Mouse (Mus musculus): ENCODE measurements at regions not wholly inside any gene's neighbourhood (a gene's known extent, or its start where the extent isn't known, plus 50 kb on each side); places are given as distances from the start of the nearest gene placed in this dataset.

GRCm38 (mm10) chr9:86044098-86044497, 201.9 kb downstream of the Tpbg start:
- no peaks in the 10 kb centered on the region for H3K27me3 ChIP-seq (ENCODE audit: control insufficient read depth, insufficient read depth, low read length)
- no peak overlapping the region for H3K4me3 ChIP-seq (ENCODE audit: low read depth, low read length)
- DNase-seq (ENCODE audit: low spot score) (no peak), ATAC-seq (replicated peaks; ENCODE audit: low FRiP score) (no peak)
- H3K4me2 ChIP-seq (ENCODE audit: low read depth, low read length, severe bottlenecking), result no peak overlapping the region
- 51% methylated on average over 4 of the region's 4 CpGs for WGBS
- H3K4me1 ChIP-seq (replicated peaks; ENCODE audit: control insufficient read depth, insufficient read depth, low read length), result no peaks in the 10 kb centered on the region
- H3K9ac ChIP-seq (ENCODE audit: low read length), result no peak overlapping the region
- H3K9me3 ChIP-seq (ENCODE audit: control insufficient read depth, low read length), result no peaks in the 10 kb centered on the region
- no peak overlapping the region for H3K27ac ChIP-seq (ENCODE audit: low read depth, low read length)
- H3K36me3 ChIP-seq (ENCODE audit: control insufficient read depth, insufficient read depth, low read length), result no peaks in the 10 kb centered on the region

GRCm38 (mm10) chr9:86058116-86058515, 215.9 kb downstream of the Tpbg start:
- Histone ChIP-seq H3K4me3 (ENCODE audit: low read depth, low read length) (no peak overlapping the region), H3K9me3 (ENCODE audit: control insufficient read depth, low read length) (no peaks in the 10 kb centered on the region), H3K36me3 (ENCODE audit: control insufficient read depth, insufficient read depth, low read length) (no peaks in the 10 kb centered on the region), H3K4me2 (ENCODE audit: low read depth, low read length, severe bottlenecking) (no peak overlapping the region), H3K4me1 (replicated peaks; ENCODE audit: control insufficient read depth, insufficient read depth, low read length) (0 out of 2 replicates have a peak, but pooled peaks cover 3% of the 10 kb centered on the region), H3K27me3 (ENCODE audit: control insufficient read depth, insufficient read depth, low read length) (no peaks in the 10 kb centered on the region), H3K27ac (ENCODE audit: low read depth, low read length) (no peak overlapping the region), H3K9ac (ENCODE audit: low read length) (no peak overlapping the region)
- DNase-seq (ENCODE audit: low spot score), result no peak
- WGBS, result 84% methylated on average over 4 of the region's 4 CpGs
- ATAC-seq (replicated peaks; ENCODE audit: low FRiP score), result no peak

- Histone ChIP-seq H3K4me1 (replicated peaks; ENCODE audit: control insufficient read depth, insufficient read depth, low read length) (0 out of 2 replicates have a peak, but pooled peaks cover 3% of the 10 kb centered on the region), H3K27me3 (ENCODE audit: control insufficient read depth, insufficient read depth, low read length) (no peaks in the 10 kb centered on the region), H3K4me3 (ENCODE audit: low read depth, low read length) (no peak overlapping the region), H3K36me3 (ENCODE audit: control insufficient read depth, insufficient read depth, low read length) (no peaks in the 10 kb centered on the region), H3K27ac (ENCODE audit: low read depth, low read length) (no peak overlapping the region), H3K9ac (ENCODE audit: low read length) (no peak overlapping the region), H3K9me3 (ENCODE audit: control insufficient read depth, low read length) (no peaks in the 10 kb centered on the region), H3K4me2 (ENCODE audit: low read depth, low read length, severe bottlenecking) (no peak overlapping the region)
- no peak for DNase-seq (ENCODE audit: low spot score)
- 60% methylated on average over 6 of the region's 6 CpGs for WGBS
- no peak for ATAC-seq (replicated peaks; ENCODE audit: low FRiP score)
Observed at GRCm38 (mm10) chr9:86060049-86060448, 217.9 kb downstream of the Tpbg start.

GRCm38 (mm10) chr9:86061230-86061629, 219.1 kb downstream of the Tpbg start:
- H3K4me1 ChIP-seq (replicated peaks; ENCODE audit: control insufficient read depth, insufficient read depth, low read length), result 0 out of 2 replicates have a peak, but pooled peaks cover 3% of the 10 kb centered on the region
- no peak overlapping the region for H3K9ac ChIP-seq (ENCODE audit: low read length)
- H3K27ac ChIP-seq (ENCODE audit: low read depth, low read length), result no peak overlapping the region
- H3K4me3 ChIP-seq (ENCODE audit: low read depth, low read length), result no peak overlapping the region
- ATAC-seq (replicated peaks; ENCODE audit: low FRiP score) (no peak), DNase-seq (ENCODE audit: low spot score) (no peak)
- WGBS, result 95% methylated on average over 4 of the region's 4 CpGs
- H3K36me3 ChIP-seq (ENCODE audit: control insufficient read depth, insufficient read depth, low read length), result no peaks in the 10 kb centered on the region
- H3K4me2 ChIP-seq (ENCODE audit: low read depth, low read length, severe bottlenecking), result no peak overlapping the region
- H3K27me3 ChIP-seq (ENCODE audit: control insufficient read depth, insufficient read depth, low read length), result no peaks in the 10 kb centered on the region
- no peaks in the 10 kb centered on the region for H3K9me3 ChIP-seq (ENCODE audit: control insufficient read depth, low read length)

GRCm38 (mm10) chr9:86079275-86079674, 237.1 kb downstream of the Tpbg start:
- H3K27ac ChIP-seq (ENCODE audit: low read depth, low read length), result no peak overlapping the region
- H3K4me3 ChIP-seq (ENCODE audit: low read depth, low read length), result no peak overlapping the region
- no peaks in the 10 kb centered on the region for H3K36me3 ChIP-seq (ENCODE audit: control insufficient read depth, insufficient read depth, low read length)
- ATAC-seq (replicated peaks; ENCODE audit: low FRiP score) (no peak), DNase-seq (ENCODE audit: low spot score) (no peak)
- H3K4me1 ChIP-seq (replicated peaks; ENCODE audit: control insufficient read depth, insufficient read depth, low read length), result no peaks in the 10 kb centered on the region
- no peak overlapping the region for H3K9ac ChIP-seq (ENCODE audit: low read length)
- no peaks in the 10 kb centered on the region for H3K27me3 ChIP-seq (ENCODE audit: control insufficient read depth, insufficient read depth, low read length)
- no peak overlapping the region for H3K4me2 ChIP-seq (ENCODE audit: low read depth, low read length, severe bottlenecking)
- no peaks in the 10 kb centered on the region for H3K9me3 ChIP-seq (ENCODE audit: control insufficient read depth, low read length)

GRCm38 (mm10) chr9:86081873-86082272, 239.7 kb downstream of the Tpbg start:
- Histone ChIP-seq H3K9me3 (ENCODE audit: control insufficient read depth, low read length) (no peaks in the 10 kb centered on the region), H3K36me3 (ENCODE audit: control insufficient read depth, insufficient read depth, low read length) (no peaks in the 10 kb centered on the region), H3K9ac (ENCODE audit: low read length) (no peak overlapping the region), H3K4me3 (ENCODE audit: low read depth, low read length) (no peak overlapping the region), H3K4me2 (ENCODE audit: low read depth, low read length, severe bottlenecking) (no peak overlapping the region), H3K4me1 (replicated peaks; ENCODE audit: control insufficient read depth, insufficient read depth, low read length) (no peaks in the 10 kb centered on the region), H3K27me3 (ENCODE audit: control insufficient read depth, insufficient read depth, low read length) (no peaks in the 10 kb centered on the region), H3K27ac (ENCODE audit: low read depth, low read length) (no peak overlapping the region)
- ATAC-seq (replicated peaks; ENCODE audit: low FRiP score) (no peak), DNase-seq (ENCODE audit: low spot score) (no peak)
- WGBS, result 77% methylated on average over 6 of the region's 6 CpGs

GRCm38 (mm10) chr9:86092998-86093397, 250.8 kb downstream of the Tpbg start:
- Histone ChIP-seq H3K27me3 (ENCODE audit: control insufficient read depth, insufficient read depth, low read length) (no peaks in the 10 kb centered on the region), H3K9ac (ENCODE audit: low read length) (no peak overlapping the region), H3K36me3 (ENCODE audit: control insufficient read depth, insufficient read depth, low read length) (no peaks in the 10 kb centered on the region), H3K4me2 (ENCODE audit: low read depth, low read length, severe bottlenecking) (no peak overlapping the region), H3K9me3 (ENCODE audit: control insufficient read depth, low read length) (no peaks in the 10 kb centered on the region), H3K27ac (ENCODE audit: low read depth, low read length) (no peak overlapping the region), H3K4me3 (ENCODE audit: low read depth, low read length) (no peak overlapping the region), H3K4me1 (replicated peaks; ENCODE audit: control insufficient read depth, insufficient read depth, low read length) (no peaks in the 10 kb centered on the region)
- no peak for DNase-seq (ENCODE audit: low spot score)
- no peak for ATAC-seq (replicated peaks; ENCODE audit: low FRiP score)

- Histone ChIP-seq H3K27me3 (ENCODE audit: control insufficient read depth, insufficient read depth, low read length) (no peaks in the 10 kb centered on the region), H3K27ac (ENCODE audit: low read depth, low read length) (no peak overlapping the region), H3K4me3 (ENCODE audit: low read depth, low read length) (no peak overlapping the region), H3K36me3 (ENCODE audit: control insufficient read depth, insufficient read depth, low read length) (no peaks in the 10 kb centered on the region), H3K9me3 (ENCODE audit: control insufficient read depth, low read length) (no peaks in the 10 kb centered on the region), H3K9ac (ENCODE audit: low read length) (no peak overlapping the region), H3K4me1 (replicated peaks; ENCODE audit: control insufficient read depth, insufficient read depth, low read length) (no peaks in the 10 kb centered on the region), H3K4me2 (ENCODE audit: low read depth, low read length, severe bottlenecking) (no peak overlapping the region)
- DNase-seq (ENCODE audit: low spot score) (no peak), ATAC-seq (replicated peaks; ENCODE audit: low FRiP score) (no peak)
- WGBS, result 76% methylated on average over 2 of the region's 2 CpGs
Observed at GRCm38 (mm10) chr9:86095460-86095859, 253.3 kb downstream of the Tpbg start.

- no peaks in the 10 kb centered on the region for H3K36me3 ChIP-seq (ENCODE audit: control insufficient read depth, insufficient read depth, low read length)
- no peaks in the 10 kb centered on the region for H3K4me1 ChIP-seq (replicated peaks; ENCODE audit: control insufficient read depth, insufficient read depth, low read length)
- ATAC-seq (replicated peaks; ENCODE audit: low FRiP score) (no peak), DNase-seq (ENCODE audit: low spot score) (no peak)
- no peak overlapping the region for H3K4me3 ChIP-seq (ENCODE audit: low read depth, low read length)
- 84% methylated on average over 1 of the region's 1 CpGs for WGBS
- H3K27ac ChIP-seq (ENCODE audit: low read depth, low read length), result no peak overlapping the region
- no peaks in the 10 kb centered on the region for H3K27me3 ChIP-seq (ENCODE audit: control insufficient read depth, insufficient read depth, low read length)
- no peak overlapping the region for H3K4me2 ChIP-seq (ENCODE audit: low read depth, low read length, severe bottlenecking)
- no peaks in the 10 kb centered on the region for H3K9me3 ChIP-seq (ENCODE audit: control insufficient read depth, low read length)
- no peak overlapping the region for H3K9ac ChIP-seq (ENCODE audit: low read length)
Observed at GRCm38 (mm10) chr9:86096246-86096645, 254.1 kb downstream of the Tpbg start.
